Mouse (Mus musculus) urinary bladder, postnatal 25 days (tissue): ENCODE results near the gene Oscar.
A peak's percentile ranks its signal among the peaks of the same experiment; 100 is the strongest.

Experiments used
- DNase-seq: peaks from one replicate; pipeline ENCODE4 v3.0.0; 2022; ENCODE audit warnings: low spot score

The Oscar gene

GRCm38 (mm10) chr7:3616057-3616388, at the start of gene Oscar:
TSS of gene Oscar (minus strand) at chr7:3616157.
- no peak for DNase-seq

GRCm38 (mm10) chr7:3665215-3666114, 49.5 kb upstream of the Oscar start, which contains the start of gene Leng1:
TSS of gene Leng1 (minus strand) at chr7:3665840.
- DNase-seq: peak; percentile 90

- no peak for DNase-seq
Measured at GRCm38 (mm10) chr7:3664524-3665214, 48.7 kb upstream of the Oscar start.

- DNase-seq: no peak
Measured at GRCm38 (mm10) chr7:3658578-3658977, 42.6 kb upstream of the Oscar start.

GRCm38 (mm10) chr7:3656966-3657365, 41.0 kb upstream of the Oscar start:
- no peak for DNase-seq

GRCm38 (mm10) chr7:3646641-3647040, 30.7 kb upstream of the Oscar start:
- no peak for DNase-seq

- no peak for DNase-seq
Measured at GRCm38 (mm10) chr7:3646188-3646587, 30.2 kb upstream of the Oscar start.

GRCm38 (mm10) chr7:3645488-3646025, 29.6 kb upstream of the Oscar start:
- DNase-seq: no peak

- peak; percentile 88 for DNase-seq
Measured at GRCm38 (mm10) chr7:3644672-3645487, 28.9 kb upstream of the Oscar start, which contains the start of gene Cnot3. TSS of gene Cnot3 (plus strand) at chr7:3645268.

- peak; percentile 85 for DNase-seq
Measured at GRCm38 (mm10) chr7:3644348-3644671, 28.4 kb upstream of the Oscar start.

GRCm38 (mm10) chr7:3643843-3644242, 27.9 kb upstream of the Oscar start:
- no peak for DNase-seq

- DNase-seq: no peak
Measured at GRCm38 (mm10) chr7:3643412-3643811, 27.5 kb upstream of the Oscar start.

- DNase-seq: no peak
Measured at GRCm38 (mm10) chr7:3630478-3630815, 14.5 kb upstream of the Oscar start.

- peak; percentile 85 for DNase-seq
Measured at GRCm38 (mm10) chr7:3629543-3630477, 13.9 kb upstream of the Oscar start, which contains the start of the genes Tfpt and Prpf31. TSS of gene Tfpt (minus strand) at chr7:3629929. TSS of gene Prpf31 (plus strand) at chr7:3629985.

GRCm38 (mm10) chr7:3629030-3629429, 13.1 kb upstream of the Oscar start:
- no peak for DNase-seq

- DNase-seq: peak; percentile 75
Measured at GRCm38 (mm10) chr7:3617242-3617995, 1.5 kb upstream of the Oscar start, which contains the start of gene Ndufa3. TSS of gene Ndufa3 (plus strand) at chr7:3617373.

- no peak for DNase-seq
Measured at GRCm38 (mm10) chr7:3616389-3617241, 658 bp upstream of the Oscar start.

GRCm38 (mm10) chr7:3614021-3614420, 1.9 kb downstream of the Oscar start:
- DNase-seq: no peak

GRCm38 (mm10) chr7:3611006-3611405, 5.0 kb downstream of the Oscar start:
- DNase-seq: no peak
